Mouse (Mus musculus): ENCODE data around the gene Lce3f. TPM values are rescaled to one million over a fixed set of nuclear protein-coding genes. Genes with fewer than 3 reads are reported as not detected.

Gene Lce3f
- polyA plus RNA-seq, 1 experiment from 2014 or later, result 11.5 TPM

Other genes with a start within 250 kb of the Lce3f start
- gene Lce1g, start 239.9 kb upstream of the Lce3f start, polyA plus RNA-seq (2014; fragmentation: Nextera tagmentation; extraction: Ambion mirVana), result 0.25 TPM in 1 of 2 replicates, not detected in the other
- 0.25 TPM in 1 of 2 replicates, not detected in the other for gene Lce1h, start 227.2 kb upstream of the Lce3f start, polyA plus RNA-seq (2014; fragmentation: Nextera tagmentation; extraction: Ambion mirVana)
- gene Lce1i, start 213.3 kb upstream of the Lce3f start, polyA plus RNA-seq (2014; fragmentation: Nextera tagmentation; extraction: Ambion mirVana), result 0.25 TPM in 1 of 2 replicates, not detected in the other
- gene Lce1j, start 201.7 kb upstream of the Lce3f start, polyA plus RNA-seq (2014; fragmentation: Nextera tagmentation; extraction: Ambion mirVana), result not detected in 2 replicates
- not detected in 2 replicates for gene Lce1k, start 184.3 kb upstream of the Lce3f start, polyA plus RNA-seq (2014; fragmentation: Nextera tagmentation; extraction: Ambion mirVana)
- gene Kprp, start 165.0 kb upstream of the Lce3f start, polyA plus RNA-seq (2014; fragmentation: Nextera tagmentation; extraction: Ambion mirVana), result 0.07 and 0.47 TPM in 2 replicates
- not detected in 2 replicates for gene Lce1l, start 140.9 kb upstream of the Lce3f start, polyA plus RNA-seq (2014; fragmentation: Nextera tagmentation; extraction: Ambion mirVana)
- not detected in 2 replicates for gene 2310050C09Rik, start 122.0 kb upstream of the Lce3f start, polyA plus RNA-seq (2014; fragmentation: Nextera tagmentation; extraction: Ambion mirVana)
- gene Lce3a, start 66.0 kb upstream of the Lce3f start, polyA plus RNA-seq (2014; fragmentation: Nextera tagmentation; extraction: Ambion mirVana), result 3.3 and 6.1 TPM in 2 replicates
- 0.43 and 1.1 TPM in 2 replicates for gene Lce3b, start 59.2 kb upstream of the Lce3f start, polyA plus RNA-seq (2014; fragmentation: Nextera tagmentation; extraction: Ambion mirVana)
- 0.80 and 3.1 TPM in 2 replicates for gene Lce3c, start 47.7 kb upstream of the Lce3f start, polyA plus RNA-seq (2014; fragmentation: Nextera tagmentation; extraction: Ambion mirVana)
- gene Lce3d, start 34.8 kb upstream of the Lce3f start, polyA plus RNA-seq (2014; fragmentation: Nextera tagmentation; extraction: Ambion mirVana), result not detected in 2 replicates
- 1.3 and 1.9 TPM in 2 replicates for gene Lce3e, start 25.2 kb upstream of the Lce3f start, polyA plus RNA-seq (2014; fragmentation: Nextera tagmentation; extraction: Ambion mirVana)
- 2.7 and 7.5 TPM in 2 replicates for gene Crct1, start 23.5 kb downstream of the Lce3f start, polyA plus RNA-seq (2014; fragmentation: Nextera tagmentation; extraction: Ambion mirVana)
- not detected in 2 replicates for gene Lce1m, start 26.8 kb downstream of the Lce3f start, polyA plus RNA-seq (2014; fragmentation: Nextera tagmentation; extraction: Ambion mirVana)
- gene Gm4858, start 76.6 kb downstream of the Lce3f start, polyA plus RNA-seq (2014; fragmentation: Nextera tagmentation; extraction: Ambion mirVana), result not detected in 2 replicates
- gene Crnn, start 152.6 kb downstream of the Lce3f start, polyA plus RNA-seq (2014; fragmentation: Nextera tagmentation; extraction: Ambion mirVana), result 2.1 TPM in 2 replicates
- 0.04 TPM in 1 of 2 replicates, not detected in the other for gene Flg2, start 205.1 kb downstream of the Lce3f start, polyA plus RNA-seq (2014; fragmentation: Nextera tagmentation; extraction: Ambion mirVana)